8 mouse cellular contexts compared by ENCODE assay signal in genomic region chr1:86303063-86303872, GRCm38 (mm10). TPM values are rescaled to one million over a fixed set of nuclear protein-coding genes. Genes with fewer than 3 reads are reported as not detected.
DNase-seq lines count a peak whose midpoint lies in the region; ATAC-seq and TF ChIP-seq lines count a peak whose summit lies in the region.

No protein-coding gene starts in this region.

- no peak for TF ChIP-seq POLR2A in thymus, adult 2 months (IDR thresholded peaks at IDR 0.05; ENCODE audit: control insufficient read depth, extremely low read depth, insufficient read depth, low read length, poor library complexity)

- no peaks in the 10 kb centered on the region for H3K36me3 ChIP-seq in heart, embryonic 13.5 days
- H3K36me3 ChIP-seq in kidney, embryonic 16.5 days (ENCODE audit: insufficient read depth, low read length): peaks cover 12% of the 10 kb centered on the region; the same call in 1 of the 2 replicates
- no peaks in the 10 kb centered on the region for H3K36me3 ChIP-seq in liver, embryonic 14.5 days (replicated peaks; ENCODE audit: control insufficient read depth, insufficient read depth, low read depth)
- H3K36me3 ChIP-seq in neural tube, embryonic 11.5 days (ENCODE audit: control insufficient read depth, insufficient read depth, low read length): no peaks in the 10 kb centered on the region
- no peaks in the 10 kb centered on the region for H3K36me3 ChIP-seq in thymus, adult 2 months (ENCODE audit: control insufficient read depth, insufficient read depth, low read length)

- H3K27ac ChIP-seq in heart, embryonic 13.5 days (replicated peaks): no peak overlapping the region
- no peak overlapping the region for H3K27ac ChIP-seq in kidney, embryonic 16.5 days (ENCODE audit: low read length)
- H3K27ac ChIP-seq in liver, embryonic 14.5 days: no peak overlapping the region
- no peak overlapping the region for H3K27ac ChIP-seq in neural tube, embryonic 11.5 days (ENCODE audit: low read depth, low read length)
- H3K27ac ChIP-seq in thymus, adult 2 months (ENCODE audit: control insufficient read depth, insufficient read depth, low read length): no peak overlapping the region

- peak overlapping the region; percentile 67 for H3K4me3 ChIP-seq in heart, embryonic 13.5 days
- H3K4me3 ChIP-seq in kidney, embryonic 16.5 days (ENCODE audit: low read length): peak overlapping the region; percentile 71
- H3K4me3 ChIP-seq in liver, embryonic 14.5 days (ENCODE audit: insufficient read depth in 1 of 2, low read depth in 2 of 2, low read length in 2 of 2): peak overlapping the region; percentile 43 to 61
- peak overlapping the region; percentile 55 for H3K4me3 ChIP-seq in neural tube, embryonic 11.5 days (ENCODE audit: low read depth, low read length)
- peak overlapping the region; percentile 31 for H3K4me3 ChIP-seq in thymus, adult 2 months (ENCODE audit: control insufficient read depth, insufficient read depth, low read length)

- peaks cover 23% of the 10 kb centered on the region for H3K4me1 ChIP-seq in heart, embryonic 13.5 days
- peaks cover 12% of the 10 kb centered on the region; the same call in 1 of the 2 replicates for H3K4me1 ChIP-seq in kidney, embryonic 16.5 days (ENCODE audit: insufficient read depth, low read length)
- H3K4me1 ChIP-seq in liver, embryonic 14.5 days (replicated peaks; ENCODE audit: control insufficient read depth in 2 of 2, insufficient read depth in 2 of 2, low read length in 1 of 2): peaks cover 0 to 26% of the 10 kb centered on the region in 2 experiments; a peak in 3 of 4 replicates
- 0 out of 2 replicates have a peak, but pooled peaks cover 3% of the 10 kb centered on the region for H3K4me1 ChIP-seq in neural tube, embryonic 11.5 days (ENCODE audit: control insufficient read depth, insufficient read depth, low read length)
- peaks cover 29% of the 10 kb centered on the region for H3K4me1 ChIP-seq in thymus, adult 2 months (replicated peaks; ENCODE audit: control insufficient read depth, insufficient read depth, low read length)

- ATAC-seq in heart, embryonic 13.5 days (ENCODE audit: extremely low read depth, insufficient number of reproducible peaks, low FRiP score, low TSS enrichment): no peak; the same call in 1 of the 2 replicates
- ATAC-seq in kidney, embryonic 16.5 days (ENCODE audit: low FRiP score, low TSS enrichment): peak; percentile 90
- ATAC-seq in liver, embryonic 14.5 days (ENCODE audit: insufficient read depth): peak; percentile 61
- ATAC-seq in neural tube, embryonic 11.5 days (ENCODE audit: insufficient read depth, low FRiP score, low TSS enrichment): peak; percentile 55

- 0 out of 2 replicates have a peak, but pooled peaks have one; percentile 22 for TF ChIP-seq CTCF in liver, embryonic 14.5 days (IDR thresholded peaks at IDR 0.05; ENCODE audit: low read depth)
- no peak for TF ChIP-seq CTCF in thymus, adult 2 months (IDR thresholded peaks at IDR 0.05; ENCODE audit: borderline replicate concordance, control insufficient read depth, extremely low read depth, insufficient read depth, low read length, poor library complexity)

- H3K9ac ChIP-seq in heart, embryonic 13.5 days: peak overlapping the region; percentile 78
- H3K9ac ChIP-seq in kidney, embryonic 16.5 days (replicated peaks; ENCODE audit: low read length): peak overlapping the region; percentile 70
- H3K9ac ChIP-seq in liver, embryonic 14.5 days (replicated peaks): peak overlapping the region; percentile 21; the same call in 1 of the 2 replicates
- H3K9ac ChIP-seq in neural tube, embryonic 11.5 days (ENCODE audit: low read length): peak overlapping the region; percentile 60

- 1% methylated on average over 64 of the region's 65 CpGs for WGBS in heart, embryonic 13.5 days
- WGBS in kidney, embryonic 16.5 days: under 1% methylated on average over 64 of the region's 65 CpGs
- WGBS in liver, embryonic 14.5 days (ENCODE audit: insufficient replicate concordance): under 1% methylated on average over 65 of the region's 65 CpGs
- under 1% methylated on average over 63 of the region's 65 CpGs for WGBS in neural tube, embryonic 11.5 days
- WGBS in thymus, adult 2 months: 3% methylated on average over 65 of the region's 65 CpGs

- H3K9me3 ChIP-seq in heart, embryonic 13.5 days: no peaks in the 10 kb centered on the region
- no peaks in the 10 kb centered on the region for H3K9me3 ChIP-seq in kidney, embryonic 16.5 days (ENCODE audit: low read length)
- H3K9me3 ChIP-seq in liver, embryonic 14.5 days (ENCODE audit: control insufficient read depth, low read length): no peaks in the 10 kb centered on the region
- H3K9me3 ChIP-seq in neural tube, embryonic 11.5 days (ENCODE audit: control insufficient read depth, low read length): no peaks in the 10 kb centered on the region

- H3K4me2 ChIP-seq in heart, embryonic 13.5 days: peak overlapping the region; percentile 98
- peak overlapping the region; percentile 95 for H3K4me2 ChIP-seq in kidney, embryonic 16.5 days (replicated peaks; ENCODE audit: low read depth, low read length)
- H3K4me2 ChIP-seq in liver, embryonic 14.5 days (ENCODE audit: low read depth): peak overlapping the region; percentile 83
- peak overlapping the region; percentile 98 for H3K4me2 ChIP-seq in neural tube, embryonic 11.5 days (ENCODE audit: low read depth)

- peaks cover 67% of the 10 kb centered on the region for H3K27me3 ChIP-seq in heart, embryonic 13.5 days (replicated peaks)
- H3K27me3 ChIP-seq in kidney, embryonic 16.5 days (ENCODE audit: insufficient read depth, low read length): peaks cover 11% of the 10 kb centered on the region
- H3K27me3 ChIP-seq in liver, embryonic 14.5 days (ENCODE audit: control insufficient read depth, insufficient read depth, low read length): peaks cover 19% of the 10 kb centered on the region
- H3K27me3 ChIP-seq in neural tube, embryonic 11.5 days (ENCODE audit: control insufficient read depth, insufficient read depth, low read length): peaks cover 39% of the 10 kb centered on the region
- no peaks in the 10 kb centered on the region; the same call in 1 of the 2 replicates for H3K27me3 ChIP-seq in thymus, adult 2 months (ENCODE audit: control insufficient read depth, insufficient read depth, low read length)

- TF ChIP-seq EP300 in liver, embryonic 14.5 days (IDR thresholded peaks at IDR 0.05; ENCODE audit: low read depth): no peak

- peak; percentile 52 to 56 for DNase-seq in left cerebral cortex, adult 18-20 months (ENCODE audit: low spot score in 2 of 2)
- no peak for DNase-seq in left cerebral cortex, adult 11 months (ENCODE audit: low spot score)
- peak; percentile 82 for DNase-seq in embryo, embryonic 11 days
- DNase-seq in liver, embryonic 14.5 days (ENCODE audit: low read depth in 3 of 3, low spot score in 3 of 3): peak in 2 of 3 experiments; percentile 57 to 65
- DNase-seq in neural tube, embryonic 11.5 days (ENCODE audit: low spot score): peak; percentile 70
- peak; percentile 18 for DNase-seq in thymus, adult 2 months

RNA-seq across cellular contexts. Expression of gene B3gnt7, which starts 0.6 kb away (rescaled TPM):
- 1 to 10 TPM in 1 of 2 experiments, under 1 TPM in 1; 0.77 to 1.1 TPM for total RNA-seq in left cerebral cortex, adult 18-20 months (2021)
- 3.2 and 4.5 TPM in 2 replicates for polyA plus RNA-seq in heart, embryonic 13.5 days (2015; fragmentation: Nextera tagmentation; extraction: Ambion mirVana)
- 9.5 and 10.5 TPM in 2 replicates for polyA plus RNA-seq in kidney, embryonic 16.5 days (2015; fragmentation: Nextera tagmentation; extraction: Ambion mirVana)
- 1.1 and 1.5 TPM in 2 replicates for polyA plus RNA-seq in liver, embryonic 14.5 days (2012; rRNA removed)
- polyA plus RNA-seq in liver, embryonic 14.5 days (2014; fragmentation: Nextera tagmentation; extraction: Ambion mirVana): 1.0 and 1.6 TPM in 2 replicates
- 3.4 and 4.7 TPM in 2 replicates for polyA plus RNA-seq in neural tube, embryonic 11.5 days (2014; fragmentation: Nextera tagmentation; extraction: Ambion mirVana)
- 1.4 and 1.5 TPM in 2 replicates for polyA plus RNA-seq in thymus, adult 2 months (2012; rRNA removed)

RNA-seq across cellular contexts. Expression of gene Ncl, which starts 55.9 kb away (rescaled TPM):
- total RNA-seq in left cerebral cortex, adult 18-20 months (2021): 100 to 1,000 TPM; 130 TPM
- 247 TPM in 2 replicates for polyA plus RNA-seq in heart, embryonic 13.5 days (2015; fragmentation: Nextera tagmentation; extraction: Ambion mirVana)
- 432 and 504 TPM in 2 replicates for polyA plus RNA-seq in kidney, embryonic 16.5 days (2015; fragmentation: Nextera tagmentation; extraction: Ambion mirVana)
- polyA plus RNA-seq in liver, embryonic 14.5 days (2012; rRNA removed): 57.4 and 208 TPM in 2 replicates
- polyA plus RNA-seq in liver, embryonic 14.5 days (2014; fragmentation: Nextera tagmentation; extraction: Ambion mirVana): 192 and 224 TPM in 2 replicates
- 368 and 376 TPM in 2 replicates for polyA plus RNA-seq in neural tube, embryonic 11.5 days (2014; fragmentation: Nextera tagmentation; extraction: Ambion mirVana)
- polyA plus RNA-seq in thymus, adult 2 months (2012; rRNA removed): 17.0 and 21.5 TPM in 2 replicates

Comparison
In these comparisons a context has a peak if more than half of its experiments do, and no peak if none do; other contexts are left out.
1. H3K9ac ChIP-seq: peak in every context shown above with its lines; median percentile 78 in heart, embryonic 13.5 days; 70 in kidney, embryonic 16.5 days; 60 in neural tube, embryonic 11.5 days; 21 in liver, embryonic 14.5 days.